Comparison of ENCODE assay signal across 21 mouse cellular contexts in genomic region chr9:108757406-108757805, GRCm38 (mm10). TPM values are rescaled to one million over a fixed set of nuclear protein-coding genes. Genes with fewer than 3 reads are reported as not detected.
DNase-seq lines count a peak whose midpoint lies in the region; ATAC-seq and TF ChIP-seq lines count a peak whose summit lies in the region.
"Had no signal": no experiment of that assay in that cellular context is flagged by ENCODE, and none has a peak within 500 bp of the region (broad histone marks: within the 10 kb centered on the region; RNA-seq: fewer than 3 reads in every experiment).

No protein-coding gene starts in this region.

- peak; percentile 11 for DNase-seq in heart, postnatal 0 days (ENCODE audit: low spot score)
- DNase-seq in heart, embryonic 10.5 days (ENCODE audit: low spot score): no peak
- DNase-seq in lung, postnatal 25 days (ENCODE audit: low spot score): no peak
- DNase-seq in Muller cell, postnatal 12 days (ENCODE audit: inconsistent ontology term): peak; percentile 50
- DNase-seq in lung, postnatal 14 days: peak; percentile 15
- no peak for DNase-seq in adrenal gland, adult 2 months
- DNase-seq: adrenal gland, postnatal 14 days; cerebellum, adult 11-12 months; cerebellum, postnatal 25 days; embryo, embryonic 11 days; gastrocnemius, postnatal 14 days; heart, adult 2 months; kidney, adult 11 months; kidney, postnatal 4 days; right cerebral cortex, adult 18-20 months; thymus, postnatal 14 days had no signal

- no peak overlapping the region for H3K4me3 ChIP-seq in heart, postnatal 0 days (ENCODE audit: low read depth, low read length)
- no peak overlapping the region for H3K4me3 ChIP-seq in heart, embryonic 10.5 days
- H3K4me3 ChIP-seq in lung, embryonic 15.5 days: no peak overlapping the region
- H3K4me3 ChIP-seq: heart, adult 2 months; midbrain, embryonic 12.5 days had no signal

- WGBS in heart, postnatal 0 days: 29% methylated on average over 6 of the region's 6 CpGs
- 55% methylated on average over 6 of the region's 6 CpGs for WGBS in heart, embryonic 10.5 days
- 32% methylated on average over 6 of the region's 6 CpGs for WGBS in lung, embryonic 15.5 days

- 0 out of 2 replicates have a peak, but pooled peaks have one; percentile 30 for ATAC-seq in heart, postnatal 0 days (ENCODE audit: insufficient read depth, low read depth)
- ATAC-seq in lung, embryonic 15.5 days (ENCODE audit: borderline replicate concordance, extremely low read depth, low FRiP score, low TSS enrichment): peak; percentile 45; the same call in 1 of the 2 replicates
- ATAC-seq: activated CD4-positive, CD25-positive, alpha-beta regulatory T cell, adult 4 months had no signal

- no peaks in the 10 kb centered on the region for H3K4me1 ChIP-seq in heart, postnatal 0 days (ENCODE audit: control insufficient read depth, insufficient read depth)
- no peaks in the 10 kb centered on the region for H3K4me1 ChIP-seq in heart, embryonic 10.5 days
- no peaks in the 10 kb centered on the region for H3K4me1 ChIP-seq in lung, embryonic 15.5 days
- H3K4me1 ChIP-seq: midbrain, embryonic 12.5 days had no signal

- no peak for TF ChIP-seq CTCF in heart, postnatal 0 days (IDR thresholded peaks at IDR 0.05; ENCODE audit: low read depth)

- no peak overlapping the region for H3K9ac ChIP-seq in heart, postnatal 0 days (replicated peaks; ENCODE audit: low read depth, low read length)
- H3K9ac ChIP-seq in lung, embryonic 15.5 days: no peak overlapping the region
- H3K9ac ChIP-seq: midbrain, embryonic 12.5 days had no signal

- H3K36me3 ChIP-seq in heart, postnatal 0 days (replicated peaks; ENCODE audit: control insufficient read depth, insufficient read depth, low read length): no peaks in the 10 kb centered on the region
- H3K36me3 ChIP-seq in heart, embryonic 10.5 days: no peaks in the 10 kb centered on the region
- no peaks in the 10 kb centered on the region for H3K36me3 ChIP-seq in lung, embryonic 15.5 days
- H3K36me3 ChIP-seq: midbrain, embryonic 12.5 days had no signal

- H3K27me3 ChIP-seq in heart, postnatal 0 days (ENCODE audit: control insufficient read depth, insufficient read depth, low read length): no peaks in the 10 kb centered on the region
- H3K27me3 ChIP-seq in heart, embryonic 10.5 days (ENCODE audit: insufficient read depth, poor library complexity, severe bottlenecking): no peaks in the 10 kb centered on the region
- H3K27me3 ChIP-seq in lung, embryonic 15.5 days: no peaks in the 10 kb centered on the region
- H3K27me3 ChIP-seq: midbrain, embryonic 12.5 days had no signal

- no peak for TF ChIP-seq EP300 in heart, postnatal 0 days (IDR thresholded peaks at IDR 0.05; ENCODE audit: low read depth)

- no peak overlapping the region for H3K4me2 ChIP-seq in heart, postnatal 0 days (ENCODE audit: low read depth, low read length)
- H3K4me2 ChIP-seq in lung, embryonic 15.5 days: no peak overlapping the region
- H3K4me2 ChIP-seq: liver, embryonic 11.5 days; midbrain, embryonic 12.5 days had no signal

- no peaks in the 10 kb centered on the region for H3K9me3 ChIP-seq in heart, postnatal 0 days (replicated peaks; ENCODE audit: control insufficient read depth, low read length)
- no peaks in the 10 kb centered on the region for H3K9me3 ChIP-seq in heart, embryonic 10.5 days
- no peaks in the 10 kb centered on the region for H3K9me3 ChIP-seq in lung, embryonic 15.5 days
- H3K9me3 ChIP-seq: midbrain, embryonic 12.5 days had no signal

- H3K27ac ChIP-seq in heart, postnatal 0 days (ENCODE audit: low read depth): no peak overlapping the region
- H3K27ac ChIP-seq in heart, embryonic 10.5 days: no peak overlapping the region
- H3K27ac ChIP-seq in lung, embryonic 15.5 days: no peak overlapping the region
- H3K27ac ChIP-seq: heart, adult 2 months; macrophage; midbrain, embryonic 12.5 days had no signal

RNA-seq across cellular contexts. Expression of gene Ip6k2, which starts 26.2 kb away (rescaled TPM):
- 28.9 and 33.1 TPM in 2 replicates for total RNA-seq in heart, postnatal 0 days (2014; rRNA removed; ENCODE audit: low replicate concordance)
- 20.5 and 22.1 TPM in 2 replicates for polyA plus RNA-seq in heart, postnatal 0 days (2015; fragmentation: Nextera tagmentation; extraction: Ambion mirVana)
- polyA plus RNA-seq in heart, embryonic 10.5 days (2016; fragmentation: Nextera tagmentation; extraction: Ambion mirVana): 48.1 and 63.9 TPM in 2 replicates
- polyA plus RNA-seq in lung, embryonic 15.5 days (2015; fragmentation: Nextera tagmentation; extraction: Ambion mirVana): 72.5 and 74.7 TPM in 2 replicates
- total RNA-seq in adrenal gland, adult 2 months (2021): 10 to 100 TPM; 82.9 to 85.9 TPM
- polyA plus RNA-seq in adrenal gland, adult 2 months (2012; rRNA removed): 73.4 and 92.1 TPM in 2 replicates

RNA-seq across cellular contexts. Expression of gene Nckipsd, which starts 50.8 kb away (rescaled TPM):
- 12.0 and 13.7 TPM in 2 replicates for total RNA-seq in heart, postnatal 0 days (2014; rRNA removed; ENCODE audit: low replicate concordance)
- polyA plus RNA-seq in heart, postnatal 0 days (2015; fragmentation: Nextera tagmentation; extraction: Ambion mirVana): 8.8 and 10.0 TPM in 2 replicates
- polyA plus RNA-seq in heart, embryonic 10.5 days (2016; fragmentation: Nextera tagmentation; extraction: Ambion mirVana): 9.2 and 10.8 TPM in 2 replicates
- polyA plus RNA-seq in lung, embryonic 15.5 days (2015; fragmentation: Nextera tagmentation; extraction: Ambion mirVana): 15.3 and 16.6 TPM in 2 replicates
- 10 to 100 TPM; 11.1 to 12.0 TPM for total RNA-seq in adrenal gland, adult 2 months (2021)
- 43.1 and 54.5 TPM in 2 replicates for polyA plus RNA-seq in adrenal gland, adult 2 months (2012; rRNA removed)

Comparison
In these comparisons a context has a peak if more than half of its experiments do, and no peak if none do; other contexts are left out.
1. DNase-seq: peak in heart, postnatal 0 days (single experiment), Muller cell, postnatal 12 days (single experiment) and lung, postnatal 14 days (single experiment); none in heart, embryonic 10.5 days (single experiment), lung, postnatal 25 days (single experiment) and adrenal gland, adult 2 months (single experiment).